9 mouse cellular contexts compared by ENCODE assay signal in the genomic region with DNA sequence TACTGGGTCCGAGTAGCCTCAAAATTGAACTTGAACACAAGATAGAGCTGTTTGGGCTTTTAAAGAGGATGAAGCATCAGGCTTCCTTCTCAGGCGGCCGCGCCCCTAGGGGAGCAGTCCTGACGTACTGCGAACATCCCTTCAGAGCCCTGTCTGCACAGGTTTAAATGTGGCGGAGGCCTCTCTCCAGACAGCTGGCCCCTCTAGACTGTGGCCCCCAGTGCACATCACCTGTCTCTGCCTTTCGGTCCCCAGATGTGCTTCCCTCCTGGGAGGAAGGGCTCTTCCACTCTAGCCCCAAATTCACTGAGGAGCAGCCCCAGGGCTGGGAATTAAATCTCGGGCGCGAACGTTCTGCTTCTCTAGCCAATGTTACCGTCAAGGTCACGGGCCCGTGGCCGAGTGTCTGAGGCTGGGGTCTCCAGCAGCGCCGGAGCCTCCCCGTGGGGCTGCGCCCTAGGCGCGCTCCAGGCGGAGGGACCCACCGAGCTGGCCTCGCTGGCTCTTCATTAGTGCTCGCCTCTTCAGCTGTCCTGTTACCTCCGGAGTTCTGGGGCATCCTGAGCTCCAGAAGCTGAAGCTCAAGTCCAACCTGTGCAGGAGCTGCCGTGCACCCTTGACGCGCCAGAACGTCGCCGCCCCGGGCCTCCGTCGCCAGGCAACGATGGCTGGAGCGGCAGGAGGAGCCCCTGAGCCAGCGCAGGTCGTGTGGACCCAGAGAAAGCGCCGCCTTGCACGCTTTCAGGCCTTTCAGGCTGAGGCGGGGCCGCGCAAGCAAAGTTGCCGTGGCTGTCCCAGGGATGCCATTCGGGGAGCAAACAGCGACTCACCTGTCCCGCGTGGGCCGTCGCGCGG. TPM values are rescaled to one million over a fixed set of nuclear protein-coding genes. Genes with fewer than 3 reads are reported as not detected.
A peak's percentile ranks its signal among the peaks of the same experiment; 100 is the strongest.
DNase-seq lines count a peak whose midpoint lies in the region; ATAC-seq and TF ChIP-seq lines count a peak whose summit lies in the region.
"Had no signal": no experiment of that assay in that cellular context is flagged by ENCODE, and none has a peak within 500 bp of the region (broad histone marks: within the 10 kb centered on the region; RNA-seq: fewer than 3 reads in every experiment).

No protein-coding gene starts in this region.

- DNase-seq in heart, adult 2 months: no peak
- no peak for DNase-seq in heart, adult 8-10 months (ENCODE audit: low spot score)
- peak; percentile 84 for DNase-seq in brain, embryonic 14.5 days (ENCODE audit: low read depth)
- no peak for DNase-seq in thymus, adult 2 months
- no peak for DNase-seq in layer of hippocampus, adult 9-10 months (ENCODE audit: low spot score)

- peak overlapping the region; percentile 47 for H3K9ac ChIP-seq in heart, adult 2 months (ENCODE audit: low read depth, low read length)
- peak overlapping the region; percentile 74 for H3K9ac ChIP-seq in forebrain, embryonic 13.5 days
- H3K9ac ChIP-seq in kidney, embryonic 16.5 days (replicated peaks; ENCODE audit: low read length): peak overlapping the region; percentile 71
- H3K9ac ChIP-seq in midbrain, embryonic 15.5 days: peak overlapping the region; percentile 64

- no peaks in the 10 kb centered on the region for H3K79me2 ChIP-seq in heart, adult 2 months (replicated peaks; ENCODE audit: control insufficient read depth, insufficient read depth, low read length)

- peak overlapping the region; percentile 35; the same call in 1 of the 2 replicates for H3K4me3 ChIP-seq in heart, adult 2 months
- peak overlapping the region; percentile 58 for H3K4me3 ChIP-seq in forebrain, embryonic 13.5 days
- peak overlapping the region; percentile 54 for H3K4me3 ChIP-seq in kidney, embryonic 16.5 days (ENCODE audit: low read length)
- peak overlapping the region; percentile 65 for H3K4me3 ChIP-seq in midbrain, embryonic 15.5 days
- no peak overlapping the region for H3K4me3 ChIP-seq in thymus, adult 2 months (ENCODE audit: control insufficient read depth, insufficient read depth, low read length)

- TF ChIP-seq EP300 in heart, adult 2 months (IDR thresholded peaks at IDR 0.05; ENCODE audit: insufficient read depth, low read depth, low read length): no peak

- no peaks in the 10 kb centered on the region for H3K36me3 ChIP-seq in heart, adult 2 months (ENCODE audit: control insufficient read depth, insufficient read depth, low read length)
- H3K36me3 ChIP-seq in forebrain, embryonic 13.5 days (ENCODE audit: poor library complexity, severe bottlenecking): no peaks in the 10 kb centered on the region
- H3K36me3 ChIP-seq in kidney, embryonic 16.5 days (ENCODE audit: insufficient read depth, low read length): no peaks in the 10 kb centered on the region
- no peaks in the 10 kb centered on the region for H3K36me3 ChIP-seq in midbrain, embryonic 15.5 days (replicated peaks)
- H3K36me3 ChIP-seq in thymus, adult 2 months (ENCODE audit: control insufficient read depth, insufficient read depth, low read length): no peaks in the 10 kb centered on the region

- TF ChIP-seq POLR2A in heart, adult 2 months (IDR thresholded peaks at IDR 0.05; ENCODE audit: insufficient read depth, low read depth, low read length): no peak
- no peak for TF ChIP-seq POLR2A in brain, embryonic 14.5 days (IDR thresholded peaks at IDR 0.05; ENCODE audit: borderline replicate concordance, extremely low read depth, insufficient read depth, insufficient read length, poor library complexity, severe bottlenecking)
- no peak for TF ChIP-seq POLR2A in thymus, adult 2 months (IDR thresholded peaks at IDR 0.05; ENCODE audit: control insufficient read depth, extremely low read depth, insufficient read depth, low read length, poor library complexity)

- WGBS in heart, adult 2 months: 12% methylated on average over 55 of the region's 55 CpGs
- 4% methylated on average over 55 of the region's 55 CpGs for WGBS in forebrain, embryonic 13.5 days
- 6% methylated on average over 55 of the region's 55 CpGs for WGBS in kidney, embryonic 16.5 days
- 4% methylated on average over 54 of the region's 55 CpGs for WGBS in midbrain, embryonic 15.5 days
- WGBS in thymus, adult 2 months: 16% methylated on average over 55 of the region's 55 CpGs

- H3K27me3 ChIP-seq in heart, adult 2 months (ENCODE audit: control insufficient read depth, insufficient read depth, low read length): peaks cover 7% of the 10 kb centered on the region; the same call in 1 of the 2 replicates
- H3K27me3 ChIP-seq in forebrain, embryonic 13.5 days: peaks cover 32% of the 10 kb centered on the region
- peaks cover 65% of the 10 kb centered on the region for H3K27me3 ChIP-seq in kidney, embryonic 16.5 days (ENCODE audit: insufficient read depth, low read length)
- H3K27me3 ChIP-seq in midbrain, embryonic 15.5 days (replicated peaks): peaks cover 18% of the 10 kb centered on the region
- peaks cover 10% of the 10 kb centered on the region; the same call in 1 of the 2 replicates for H3K27me3 ChIP-seq in thymus, adult 2 months (ENCODE audit: control insufficient read depth, insufficient read depth, low read length)

- no peak overlapping the region for H3K27ac ChIP-seq in heart, adult 2 months
- H3K27ac ChIP-seq in forebrain, embryonic 13.5 days: peak overlapping the region; percentile 72
- H3K27ac ChIP-seq in kidney, embryonic 16.5 days (ENCODE audit: low read length): no peak overlapping the region
- H3K27ac ChIP-seq in midbrain, embryonic 15.5 days: peak overlapping the region; percentile 79
- no peak overlapping the region for H3K27ac ChIP-seq in thymus, adult 2 months (ENCODE audit: control insufficient read depth, insufficient read depth, low read length)

- TF ChIP-seq CTCF in heart, adult 2 months (IDR thresholded peaks at IDR 0.05): no peak
- 0 out of 2 replicates have a peak, but pooled peaks have one; percentile 1 for TF ChIP-seq CTCF in brain, embryonic 14.5 days (IDR thresholded peaks at IDR 0.05; ENCODE audit: borderline replicate concordance, extremely low read depth, insufficient read depth, insufficient read length)
- no peak for TF ChIP-seq CTCF in thymus, adult 2 months (IDR thresholded peaks at IDR 0.05; ENCODE audit: borderline replicate concordance, control insufficient read depth, extremely low read depth, insufficient read depth, low read length, poor library complexity)

- no peaks in the 10 kb centered on the region for H3K4me1 ChIP-seq in heart, adult 2 months (ENCODE audit: control insufficient read depth, insufficient read depth, low read length)
- peaks cover 22% of the 10 kb centered on the region for H3K4me1 ChIP-seq in forebrain, embryonic 13.5 days
- H3K4me1 ChIP-seq in kidney, embryonic 16.5 days (ENCODE audit: insufficient read depth, low read length): peaks cover 16% of the 10 kb centered on the region
- H3K4me1 ChIP-seq in midbrain, embryonic 15.5 days: peaks cover 29% of the 10 kb centered on the region
- H3K4me1 ChIP-seq in thymus, adult 2 months (replicated peaks; ENCODE audit: control insufficient read depth, insufficient read depth, low read length): no peaks in the 10 kb centered on the region

- intact Hi-C loops in heart, adult 2 months (cut with DNase I): no loop called here

- ATAC-seq in forebrain, embryonic 13.5 days: peak; percentile 81
- ATAC-seq in kidney, embryonic 16.5 days (ENCODE audit: low FRiP score, low TSS enrichment): peak; percentile 85
- peak; percentile 89 for ATAC-seq in midbrain, embryonic 15.5 days (replicated peaks)

- no peaks in the 10 kb centered on the region for H3K9me3 ChIP-seq in forebrain, embryonic 13.5 days (replicated peaks)
- no peaks in the 10 kb centered on the region for H3K9me3 ChIP-seq in kidney, embryonic 16.5 days (ENCODE audit: low read length)
- no peaks in the 10 kb centered on the region for H3K9me3 ChIP-seq in midbrain, embryonic 15.5 days

- H3K4me2 ChIP-seq in forebrain, embryonic 13.5 days: peak overlapping the region; percentile 93
- peak overlapping the region; percentile 98 for H3K4me2 ChIP-seq in kidney, embryonic 16.5 days (replicated peaks; ENCODE audit: low read depth, low read length)
- H3K4me2 ChIP-seq in midbrain, embryonic 15.5 days: peak overlapping the region; percentile 84

RNA-seq across cellular contexts. Expression of a gene that starts 0.8 kb away (rescaled TPM):
- total RNA-seq in heart, adult 2 months (2021): 1 to 10 TPM; 2.1 to 2.8 TPM
- polyA plus RNA-seq in heart, adult 2 months (2012; rRNA removed): 2.3 and 3.9 TPM in 2 replicates
- total RNA-seq in heart, adult 8-10 months (2022): 1 to 10 TPM; 2.4 to 7.4 (median 4.8) TPM
- 37.6 and 40.2 TPM in 2 replicates for polyA plus RNA-seq in brain, embryonic 14.5 days (2012; rRNA removed)
- polyA plus RNA-seq in forebrain, embryonic 13.5 days (2015; fragmentation: Nextera tagmentation; extraction: Ambion mirVana): 9.6 and 11.2 TPM in 2 replicates
- polyA plus RNA-seq in kidney, embryonic 16.5 days (2015; fragmentation: Nextera tagmentation; extraction: Ambion mirVana): 2.8 and 3.8 TPM in 2 replicates
- 16.6 and 19.2 TPM in 2 replicates for polyA plus RNA-seq in midbrain, embryonic 15.5 days (2015; fragmentation: Nextera tagmentation; extraction: Ambion mirVana)
- 0.46 and 0.53 TPM in 2 replicates for polyA plus RNA-seq in thymus, adult 2 months (2012; rRNA removed)

RNA-seq across cellular contexts. Expression of a gene that starts 37.9 kb away (rescaled TPM):
- not detected for total RNA-seq in heart, adult 2 months (2021)
- 0.12 TPM in 1 of 2 replicates, not detected in the other for polyA plus RNA-seq in heart, adult 2 months (2012; rRNA removed)
- not detected for total RNA-seq in heart, adult 8-10 months (2022)
- not detected in 2 replicates for polyA plus RNA-seq in brain, embryonic 14.5 days (2012; rRNA removed)
- not detected in 2 replicates for polyA plus RNA-seq in forebrain, embryonic 13.5 days (2015; fragmentation: Nextera tagmentation; extraction: Ambion mirVana)
- not detected in 2 replicates for polyA plus RNA-seq in kidney, embryonic 16.5 days (2015; fragmentation: Nextera tagmentation; extraction: Ambion mirVana)
- polyA plus RNA-seq in midbrain, embryonic 15.5 days (2015; fragmentation: Nextera tagmentation; extraction: Ambion mirVana): not detected in 2 replicates
- polyA plus RNA-seq in thymus, adult 2 months (2012; rRNA removed): 0.07 and 0.09 TPM in 2 replicates
- total RNA-seq: left cerebral cortex, postnatal 10 days had no signal

RNA-seq across cellular contexts. Expression of a gene that starts 57.7 kb away (rescaled TPM):
- total RNA-seq in heart, adult 2 months (2021): under 1 TPM; 0.10 to 0.18 TPM
- polyA plus RNA-seq in heart, adult 2 months (2012; rRNA removed): 0.51 and 0.94 TPM in 2 replicates
- total RNA-seq in heart, adult 8-10 months (2022): under 1 TPM; 0.12 to 0.40 (median 0.31) TPM
- 8.9 and 13.3 TPM in 2 replicates for polyA plus RNA-seq in brain, embryonic 14.5 days (2012; rRNA removed)
- 0.25 and 0.38 TPM in 2 replicates for polyA plus RNA-seq in forebrain, embryonic 13.5 days (2015; fragmentation: Nextera tagmentation; extraction: Ambion mirVana)
- polyA plus RNA-seq in kidney, embryonic 16.5 days (2015; fragmentation: Nextera tagmentation; extraction: Ambion mirVana): 0.15 and 0.24 TPM in 2 replicates
- 8.8 and 9.1 TPM in 2 replicates for polyA plus RNA-seq in midbrain, embryonic 15.5 days (2015; fragmentation: Nextera tagmentation; extraction: Ambion mirVana)
- polyA plus RNA-seq in thymus, adult 2 months (2012; rRNA removed): 0.31 and 0.43 TPM in 2 replicates

Comparison
In these comparisons a context has a peak if more than half of its experiments do, and no peak if none do; other contexts are left out.
1. H3K27ac ChIP-seq: peak in forebrain, embryonic 13.5 days (single experiment) and midbrain, embryonic 15.5 days (single experiment); none in heart, adult 2 months (single experiment), kidney, embryonic 16.5 days (single experiment) and thymus, adult 2 months (single experiment).
2. Peak in every context shown above with its lines, with median percentiles within 50 percentile points of each other: H3K9ac ChIP-seq, ATAC-seq and H3K4me2 ChIP-seq.